Mouse (Mus musculus) heart, embryonic 11.5 days (tissue): ENCODE results near the gene Nop2. TPM values are rescaled to one million over a fixed set of nuclear protein-coding genes. Genes with fewer than 3 reads are reported as not detected.
A peak's percentile ranks its signal among the peaks of the same experiment; 100 is the strongest.

Experiments used
- ATAC-seq: fragments of 200-750 bp; cut with Nextera tagmentation; replicated peaks from 2 replicates; pipeline ENCODE4 v1.8.0; 2017; ENCODE audit warnings: moderate library complexity; ENCODE audit not compliant: insufficient number of reproducible peaks, low FRiP score, low TSS enrichment
- H3K27ac ChIP-seq: fragments of 300-500 bp; sonication (generic); 2 replicates; pipeline ENCODE4 v1.5.1; 2014; ENCODE audit warnings: mild to moderate bottlenecking, low read depth, low read length
- H3K27me3 ChIP-seq: fragments of 300-500 bp; sonication (generic); 2 replicates; pipeline ENCODE4 v1.6.1; 2014; ENCODE audit warnings: mild to moderate bottlenecking, low read length, mixed read lengths; ENCODE audit not compliant: control insufficient read depth, insufficient read depth
- H3K36me3 ChIP-seq: fragments of 300-500 bp; sonication (generic); 2 replicates; pipeline ENCODE4 v1.6.1; 2014; ENCODE audit warnings: mild to moderate bottlenecking, low read length, moderate library complexity, mixed read lengths; ENCODE audit not compliant: control insufficient read depth, insufficient read depth
- H3K4me1 ChIP-seq: fragments of 300-500 bp; sonication (generic); 2 replicates; pipeline ENCODE4 v1.6.1; 2014; ENCODE audit warnings: low read length; ENCODE audit not compliant: control insufficient read depth, insufficient read depth
- H3K4me2 ChIP-seq: fragments of 300-500 bp; sonication (generic); 2 replicates; pipeline ENCODE4 v1.6.1; 2014; ENCODE audit warnings: mild to moderate bottlenecking, moderate library complexity
- H3K4me3 ChIP-seq: fragments of 300-500 bp; sonication (generic); 2 replicates; pipeline ENCODE4 v1.5.1; 2014; ENCODE audit warnings: low read depth, low read length
- H3K9ac ChIP-seq: fragments of 300-500 bp; sonication (generic); 2 replicates; pipeline ENCODE4 v1.6.1; 2014; ENCODE audit warnings: mild to moderate bottlenecking, low read depth, low read length, moderate library complexity
- H3K9me3 ChIP-seq: fragments of 300-500 bp; sonication (generic); replicated peaks from 2 replicates; pipeline ENCODE4 v1.6.1; 2016; ENCODE audit warnings: low read length; ENCODE audit not compliant: control insufficient read depth
- WGBS: fragments of 180-500 bp; shearing (Covaris S2); extraction: QIAGEN DNeasy Blood & Tissue Kit; methylation state at CpG from one replicate; pipeline ENCODE4 v1.1.7; 2014; ENCODE audit not compliant: insufficient replicate concordance; 5-methylcytosine and 5-hydroxymethylcytosine counted together
- polyA plus RNA-seq: library from polyadenylated mRNA; unstranded; fragments of >200 nt; fragmentation: Nextera tagmentation; extraction: Ambion mirVana; gene quantifications from 2 replicates; pipeline ENCODE4 v1.2.1, GENCODE M21; 2014

Gene Nop2
- polyA plus RNA-seq, 1 experiment from 2014 or later = 50.7 TPM

DNA sequence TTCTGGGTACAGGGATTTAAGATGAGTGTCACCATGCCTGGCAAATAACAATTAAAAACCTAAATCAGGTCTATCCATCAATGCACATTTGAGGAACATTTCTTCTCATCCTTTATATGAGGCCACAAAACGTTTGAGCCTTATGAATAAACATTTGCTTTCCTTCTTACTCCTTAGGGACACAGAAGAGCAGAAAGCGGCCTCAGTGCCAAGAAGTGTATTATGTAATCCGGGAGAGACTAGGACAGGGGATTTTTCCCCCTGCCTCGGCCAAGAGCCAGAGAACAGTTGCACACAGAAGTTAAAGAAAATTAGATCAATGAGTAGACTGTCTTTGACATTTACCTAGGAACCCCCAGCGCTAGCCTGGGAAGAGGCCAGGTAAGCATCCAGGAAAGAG is 50.4 kb downstream of the Nop2 start:
- ATAC-seq = no peak

DNA sequence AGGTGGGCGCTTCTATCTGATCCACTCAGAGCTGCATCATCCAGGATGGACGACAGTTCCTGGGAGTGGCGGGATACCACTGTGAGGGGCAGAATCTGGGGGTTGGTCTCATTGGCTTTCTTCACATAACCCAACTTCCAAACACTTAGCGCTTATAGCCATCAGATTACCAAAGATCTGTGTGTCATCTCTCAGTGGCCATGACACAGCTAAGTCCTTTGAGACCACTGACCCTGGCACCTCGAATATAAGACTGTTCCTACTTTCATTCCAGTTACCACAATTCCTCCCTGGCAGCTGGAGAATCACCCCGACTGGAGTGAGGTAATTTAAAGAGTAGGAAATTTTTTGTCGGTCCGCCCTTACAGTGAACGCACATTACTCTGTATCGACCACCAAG is 54.5 kb downstream of the Nop2 start:
- no peak overlapping the region for H3K9ac ChIP-seq
- H3K9me3 ChIP-seq = no peaks in the 10 kb centered on the region

More for the DNA sequence above, 50.4 kb downstream of the Nop2 start:
- no peaks in the 10 kb centered on the region for H3K4me1 ChIP-seq
- no peak overlapping the region for H3K4me2 ChIP-seq
- H3K27ac ChIP-seq = no peak overlapping the region
- no peak overlapping the region for H3K4me3 ChIP-seq
- peaks cover 85% of the 10 kb centered on the region for H3K36me3 ChIP-seq
- H3K9me3 ChIP-seq = no peaks in the 10 kb centered on the region
- 90% methylated on average over 5 of the region's 5 CpGs for WGBS
- no peaks in the 10 kb centered on the region for H3K27me3 ChIP-seq
- H3K9ac ChIP-seq = no peak overlapping the region

GRCm38 (mm10) chr6:125190816-125191215 is 59.1 kb downstream of the Nop2 start:
- Histone ChIP-seq H3K9me3 (no peaks in the 10 kb centered on the region), H3K9ac (peak overlapping the region; percentile 80), H3K4me1 (peaks cover 11% of the 10 kb centered on the region), H3K27me3 (no peaks in the 10 kb centered on the region), H3K27ac (peak overlapping the region; percentile 97), H3K4me2 (peak overlapping the region; percentile 65), H3K4me3 (peak overlapping the region; percentile 71), H3K36me3 (peaks cover 35% of the 10 kb centered on the region)
- ATAC-seq = no peak

More for the DNA sequence above, 54.5 kb downstream of the Nop2 start:
- peaks cover 66% of the 10 kb centered on the region for H3K36me3 ChIP-seq
- no peak overlapping the region for H3K4me3 ChIP-seq
- no peak overlapping the region for H3K27ac ChIP-seq
- no peak overlapping the region for H3K4me2 ChIP-seq
- no peak for ATAC-seq
- peaks cover 7% of the 10 kb centered on the region for H3K4me1 ChIP-seq
- no peaks in the 10 kb centered on the region for H3K27me3 ChIP-seq
- WGBS = 91% methylated on average over 10 of the region's 10 CpGs

DNA sequence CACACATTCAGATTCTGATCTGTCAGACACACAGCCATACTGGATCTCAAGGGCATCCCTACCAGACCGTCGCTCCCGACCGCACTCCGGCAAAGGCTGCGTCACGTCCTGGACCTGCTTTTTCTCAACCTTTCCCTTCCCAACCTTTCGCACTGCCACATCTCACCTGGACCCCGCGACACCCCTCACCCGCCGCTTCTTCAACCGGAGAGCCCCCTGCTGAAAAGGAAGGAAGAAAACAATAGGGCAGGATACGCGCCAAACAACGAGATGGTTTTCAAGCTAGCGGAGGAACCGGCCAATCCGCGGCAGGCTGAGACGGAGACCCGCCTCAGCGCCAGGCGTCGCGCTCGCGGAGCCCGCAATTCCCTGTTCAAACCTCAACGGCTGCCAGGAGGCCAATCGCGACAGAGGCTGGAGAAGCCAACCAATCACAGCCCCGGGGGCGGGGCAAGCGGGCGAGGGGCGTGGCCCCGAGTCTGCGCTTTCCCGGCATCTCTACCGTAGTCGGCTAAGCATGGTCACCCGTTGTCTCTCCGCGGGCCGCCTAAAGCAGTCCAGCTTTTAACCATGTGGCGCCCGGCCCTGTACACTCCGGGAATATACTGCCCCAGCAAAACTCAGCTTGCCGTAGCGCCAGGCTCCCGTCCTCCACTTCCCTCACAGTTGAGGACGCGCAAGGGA is 59.8 kb downstream of the Nop2 start, which contains the start of the genes Ncapd2 and Mrpl51:
Ncapd2 (minus strand) TSS at position 370 of the 684 bp plus-strand sequence.
Mrpl51 (plus strand) TSS at position 470 of the 684 bp plus-strand sequence.
- H3K4me3 ChIP-seq = peak within 1 kb of the TSS; percentile 71
- H3K27me3 ChIP-seq = no peaks in the 10 kb centered on the region
- H3K9me3 ChIP-seq = no peaks in the 10 kb centered on the region
- peak within 1 kb of the TSS; percentile 97 for H3K27ac ChIP-seq
- H3K4me2 ChIP-seq = peak within 1 kb of the TSS; percentile 65
- H3K9ac ChIP-seq = peak within 1 kb of the TSS; percentile 80
- peaks cover 30% of the 10 kb centered on the region for H3K36me3 ChIP-seq
- under 1% methylated on average over 54 of the region's 54 CpGs for WGBS
- H3K4me1 ChIP-seq = peaks cover 11% of the 10 kb centered on the region
- peak; percentile 95 for ATAC-seq

GRCm38 (mm10) chr6:125192016-125192714 is 60.5 kb downstream of the Nop2 start:
- no peaks in the 10 kb centered on the region for H3K9me3 ChIP-seq
- H3K27ac ChIP-seq = peak overlapping the region; percentile 97
- H3K9ac ChIP-seq = peak overlapping the region; percentile 80
- ATAC-seq = peak; percentile 91
- peaks cover 11% of the 10 kb centered on the region for H3K4me1 ChIP-seq
- no peaks in the 10 kb centered on the region for H3K27me3 ChIP-seq
- peak overlapping the region; percentile 65 for H3K4me2 ChIP-seq
- under 1% methylated on average over 34 of the region's 34 CpGs for WGBS
- H3K4me3 ChIP-seq = peak overlapping the region; percentile 71
- H3K36me3 ChIP-seq = peaks cover 23% of the 10 kb centered on the region

- Histone ChIP-seq H3K4me2 (peak overlapping the region; percentile 65), H3K27me3 (no peaks in the 10 kb centered on the region), H3K27ac (peak overlapping the region; percentile 97), H3K36me3 (peaks cover 17% of the 10 kb centered on the region), H3K4me1 (peaks cover 11% of the 10 kb centered on the region), H3K9ac (peak overlapping the region; percentile 80), H3K9me3 (no peaks in the 10 kb centered on the region), H3K4me3 (peak overlapping the region; percentile 71)
- 29% methylated on average over 5 of the region's 5 CpGs for WGBS
- ATAC-seq = no peak
Measured at GRCm38 (mm10) chr6:125192841-125193240, 61.1 kb downstream of the Nop2 start.

GRCm38 (mm10) chr6:125193390-125193789 is 61.7 kb downstream of the Nop2 start:
- H3K9me3 ChIP-seq = no peaks in the 10 kb centered on the region
- peak overlapping the region; percentile 71; the same call in 1 of the 2 replicates for H3K4me3 ChIP-seq
- peaks cover 14% of the 10 kb centered on the region for H3K36me3 ChIP-seq
- WGBS = 54% methylated on average over 7 of the region's 7 CpGs
- H3K4me1 ChIP-seq = peaks cover 11% of the 10 kb centered on the region
- no peaks in the 10 kb centered on the region for H3K27me3 ChIP-seq
- no peak overlapping the region for H3K27ac ChIP-seq
- no peak for ATAC-seq
- peak overlapping the region; percentile 65 for H3K4me2 ChIP-seq
- no peak overlapping the region for H3K9ac ChIP-seq
